Comparison of ENCODE assay signal across 27 mouse cellular contexts in genomic region chr4:24978589-24978988, GRCm38 (mm10). TPM values are rescaled to one million over a fixed set of nuclear protein-coding genes. Genes with fewer than 3 reads are reported as not detected.
DNase-seq lines count a peak whose midpoint lies in the region; ATAC-seq lines count a peak whose summit lies in the region.
"Had no signal": no experiment of that assay in that cellular context is flagged by ENCODE, and none has a peak within 500 bp of the region (broad histone marks: within the 10 kb centered on the region; RNA-seq: fewer than 3 reads in every experiment).

No protein-coding gene starts in this region.

- peaks cover 5% of the 10 kb centered on the region for H3K4me1 ChIP-seq in forebrain, embryonic 13.5 days
- no peaks in the 10 kb centered on the region for H3K4me1 ChIP-seq in forebrain, embryonic 11.5 days (replicated peaks; ENCODE audit: control insufficient read depth, insufficient read depth, low read length)
- no peaks in the 10 kb centered on the region for H3K4me1 ChIP-seq in hindbrain, embryonic 16.5 days (ENCODE audit: control insufficient read depth, insufficient read depth, low read depth, low read length)
- H3K4me1 ChIP-seq in hindbrain, embryonic 14.5 days (replicated peaks; ENCODE audit: control insufficient read depth, insufficient read depth, low read length), result no peaks in the 10 kb centered on the region
- H3K4me1 ChIP-seq: embryonic facial prominence, embryonic 10.5 days; heart, embryonic 12.5 days; limb, embryonic 15.5 days; liver, embryonic 15.5 days; neural tube, embryonic 15.5 days had no signal

- WGBS in forebrain, embryonic 13.5 days, result 32% methylated on average over 4 of the region's 4 CpGs
- 43% methylated on average over 4 of the region's 4 CpGs for WGBS in forebrain, embryonic 11.5 days
- WGBS in hindbrain, embryonic 16.5 days, result 37% methylated on average over 4 of the region's 4 CpGs
- WGBS in hindbrain, embryonic 14.5 days, result 39% methylated on average over 4 of the region's 4 CpGs

- no peaks in the 10 kb centered on the region for H3K27me3 ChIP-seq in forebrain, embryonic 13.5 days
- no peaks in the 10 kb centered on the region for H3K27me3 ChIP-seq in forebrain, embryonic 11.5 days (ENCODE audit: control insufficient read depth, insufficient read depth, low read length)
- H3K27me3 ChIP-seq in hindbrain, embryonic 16.5 days (replicated peaks; ENCODE audit: control insufficient read depth, insufficient read depth, low read length), result no peaks in the 10 kb centered on the region
- H3K27me3 ChIP-seq in hindbrain, embryonic 14.5 days (ENCODE audit: control insufficient read depth, insufficient read depth, low read length), result no peaks in the 10 kb centered on the region
- H3K27me3 ChIP-seq: forebrain, embryonic 12.5 days; heart, embryonic 12.5 days; limb, embryonic 15.5 days; liver, embryonic 15.5 days; neural tube, embryonic 15.5 days had no signal

- DNase-seq in forebrain, embryonic 11.5 days (ENCODE audit: low spot score), result no peak
- no peak for DNase-seq in hindbrain, embryonic 14.5 days (ENCODE audit: low spot score)
- peak; percentile 12 for DNase-seq in ovary, postnatal 36 days (ENCODE audit: low spot score)
- no peak for DNase-seq in ovary, adult 18-20 months (ENCODE audit: low spot score)
- no peak for DNase-seq in kidney, postnatal 4 days
- no peak for DNase-seq in urinary bladder, postnatal 25 days (ENCODE audit: low spot score)
- DNase-seq: adrenal gland, adult 2 months; B cell, adult 2 months; cerebellum, adult 11-12 months; heart, adult 11 months; heart, postnatal 14 days; kidney, adult 2 months; kidney, postnatal 10 days; layer of hippocampus, postnatal 36 days; lung, postnatal 14 days; right cerebral cortex, adult 18-20 months had no signal

- H3K9me3 ChIP-seq in forebrain, embryonic 13.5 days (replicated peaks), result no peaks in the 10 kb centered on the region
- H3K9me3 ChIP-seq in forebrain, embryonic 11.5 days (ENCODE audit: control insufficient read depth, low read length), result no peaks in the 10 kb centered on the region
- H3K9me3 ChIP-seq in hindbrain, embryonic 16.5 days (ENCODE audit: control insufficient read depth, low read length), result no peaks in the 10 kb centered on the region
- no peaks in the 10 kb centered on the region for H3K9me3 ChIP-seq in hindbrain, embryonic 14.5 days (ENCODE audit: control insufficient read depth, low read length)
- H3K9me3 ChIP-seq: forebrain, embryonic 12.5 days; limb, embryonic 15.5 days; liver, embryonic 15.5 days; neural tube, embryonic 15.5 days had no signal

- H3K36me3 ChIP-seq in forebrain, embryonic 13.5 days (ENCODE audit: poor library complexity, severe bottlenecking), result no peaks in the 10 kb centered on the region
- no peaks in the 10 kb centered on the region for H3K36me3 ChIP-seq in forebrain, embryonic 11.5 days (ENCODE audit: control insufficient read depth, insufficient read depth, low read length)
- H3K36me3 ChIP-seq in hindbrain, embryonic 16.5 days (ENCODE audit: control insufficient read depth, insufficient read depth, low read length), result no peaks in the 10 kb centered on the region
- no peaks in the 10 kb centered on the region for H3K36me3 ChIP-seq in hindbrain, embryonic 14.5 days (replicated peaks; ENCODE audit: control insufficient read depth, insufficient read depth)
- H3K36me3 ChIP-seq: forebrain, embryonic 12.5 days; heart, embryonic 12.5 days; limb, embryonic 15.5 days; liver, embryonic 15.5 days; neural tube, embryonic 15.5 days had no signal

- H3K4me2 ChIP-seq in forebrain, embryonic 13.5 days, result no peak overlapping the region
- no peak overlapping the region for H3K4me2 ChIP-seq in forebrain, embryonic 11.5 days (ENCODE audit: low read depth, low read length, severe bottlenecking)
- H3K4me2 ChIP-seq in hindbrain, embryonic 16.5 days (ENCODE audit: low read length), result no peak overlapping the region
- no peak overlapping the region for H3K4me2 ChIP-seq in hindbrain, embryonic 14.5 days (replicated peaks)
- H3K4me2 ChIP-seq: forebrain, embryonic 12.5 days; heart, embryonic 12.5 days; limb, embryonic 15.5 days; liver, embryonic 15.5 days; neural tube, embryonic 15.5 days had no signal

- no peak overlapping the region; the same call in 1 of the 2 replicates for H3K27ac ChIP-seq in forebrain, embryonic 13.5 days
- no peak overlapping the region for H3K27ac ChIP-seq in forebrain, embryonic 11.5 days (ENCODE audit: low read depth, low read length)
- H3K27ac ChIP-seq in hindbrain, embryonic 16.5 days (ENCODE audit: low read depth, low read length), result no peak overlapping the region
- no peak overlapping the region for H3K27ac ChIP-seq in hindbrain, embryonic 14.5 days
- H3K27ac ChIP-seq: embryonic facial prominence, embryonic 10.5 days; forebrain, embryonic 12.5 days; layer of hippocampus, adult 2 months; limb, embryonic 15.5 days; liver, embryonic 15.5 days; neural tube, embryonic 15.5 days; stomach, postnatal 0 days had no signal

- no peak overlapping the region for H3K4me3 ChIP-seq in forebrain, embryonic 13.5 days
- no peak overlapping the region for H3K4me3 ChIP-seq in forebrain, embryonic 11.5 days (ENCODE audit: low read depth, low read length)
- H3K4me3 ChIP-seq in hindbrain, embryonic 16.5 days (ENCODE audit: low read length), result no peak overlapping the region
- H3K4me3 ChIP-seq in hindbrain, embryonic 14.5 days (replicated peaks; ENCODE audit: low read length), result no peak overlapping the region
- H3K4me3 ChIP-seq: embryonic facial prominence, embryonic 10.5 days; forebrain, embryonic 12.5 days; heart, embryonic 12.5 days; layer of hippocampus, adult 2 months; limb, embryonic 15.5 days; liver, embryonic 15.5 days; neural tube, embryonic 15.5 days had no signal

- ATAC-seq in forebrain, embryonic 13.5 days, result peak; percentile 57; the same call in 1 of the 2 replicates
- ATAC-seq in forebrain, embryonic 11.5 days (replicated peaks; ENCODE audit: low FRiP score), result no peak
- ATAC-seq in hindbrain, embryonic 16.5 days, result peak; percentile 54; the same call in 1 of the 2 replicates
- ATAC-seq in hindbrain, embryonic 14.5 days (ENCODE audit: low FRiP score), result no peak; the same call in 1 of the 2 replicates
- ATAC-seq: inflammation-experienced regulatory T-cells, adult 6 months had no signal

- H3K9ac ChIP-seq in forebrain, embryonic 13.5 days, result no peak overlapping the region
- H3K9ac ChIP-seq in forebrain, embryonic 11.5 days (ENCODE audit: low read length), result no peak overlapping the region
- no peak overlapping the region for H3K9ac ChIP-seq in hindbrain, embryonic 16.5 days (ENCODE audit: low read depth, low read length)
- H3K9ac ChIP-seq in hindbrain, embryonic 14.5 days, result no peak overlapping the region
- H3K9ac ChIP-seq: forebrain, embryonic 12.5 days; heart, embryonic 12.5 days; limb, embryonic 15.5 days; liver, embryonic 15.5 days; neural tube, embryonic 15.5 days had no signal

RNA-seq across cellular contexts. Expression of gene Gpr63, which starts 12.4 kb away (rescaled TPM):
- 2.1 and 3.1 TPM in 2 replicates for polyA plus RNA-seq in forebrain, embryonic 13.5 days (2015; fragmentation: Nextera tagmentation; extraction: Ambion mirVana)
- 4.0 and 4.3 TPM in 2 replicates for polyA plus RNA-seq in forebrain, embryonic 11.5 days (2014; fragmentation: Nextera tagmentation; extraction: Ambion mirVana)
- polyA plus RNA-seq in hindbrain, embryonic 16.5 days (2015; fragmentation: Nextera tagmentation; extraction: Ambion mirVana), result 1.4 and 1.7 TPM in 2 replicates
- 2.2 and 2.7 TPM in 2 replicates for polyA plus RNA-seq in hindbrain, embryonic 14.5 days (2014; fragmentation: Nextera tagmentation; extraction: Ambion mirVana)
- polyA plus RNA-seq: liver, embryonic 15.5 days had no signal

Comparison
In these comparisons a context has a peak if more than half of its experiments do, and no peak if none do; other contexts are left out.
1. ATAC-seq: peak in forebrain, embryonic 13.5 days (single experiment) and hindbrain, embryonic 16.5 days (single experiment); none in forebrain, embryonic 11.5 days (single experiment) and hindbrain, embryonic 14.5 days (single experiment).